Mouse (Mus musculus): ENCODE results near the gene Pik3cb. TPM values are rescaled to one million over a fixed set of nuclear protein-coding genes. Genes with fewer than 3 reads are reported as not detected.

Gene Pik3cb
- total and polyA plus RNA-seq, 3 experiments: 2.2 to 7.6 TPM; not detected in 1

DNA sequence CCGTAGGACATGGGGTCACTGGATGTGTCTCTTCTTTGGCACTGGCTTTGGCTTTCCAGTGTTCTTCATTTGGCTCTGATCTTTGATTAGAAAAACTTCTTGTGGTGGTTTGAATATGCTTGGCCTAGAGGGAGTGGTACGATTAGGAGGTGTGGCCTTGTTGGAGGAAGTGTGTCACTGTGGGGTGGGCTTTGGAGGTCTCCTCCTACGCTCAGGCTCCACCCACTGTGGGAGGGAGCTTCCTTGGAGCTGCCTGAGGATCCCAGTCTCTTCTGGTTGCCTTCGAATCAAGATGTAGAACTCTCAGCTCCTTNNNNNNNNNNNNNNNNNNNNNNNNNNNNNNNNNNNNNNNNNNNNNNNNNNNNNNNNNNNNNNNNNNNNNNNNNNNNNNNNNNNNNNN, 118.7 kb downstream of the Pik3cb start:
- no peaks in the 10 kb centered on the region for H3K27me3 ChIP-seq (ENCODE audit: control insufficient read depth in 1 of 2, insufficient read depth in 2 of 2, low read length in 2 of 2)
- TF ChIP-seq NELFE (IDR thresholded peaks at IDR 0.05; ENCODE audit: low read depth, low read length) (no peak), POLR2AphosphoS5 (IDR thresholded peaks at IDR 0.05; ENCODE audit: borderline replicate concordance, low read depth, low read length) (no peak), USF2 (IDR thresholded peaks at IDR 0.05; ENCODE audit: borderline replicate concordance in 1 of 2, insufficient read depth in 1 of 2, low read depth in 1 of 2, low read length in 2 of 2) (no peak), TAL1 (IDR thresholded peaks at IDR 0.05; ENCODE audit: low read length) (no peak), MXI1 (IDR thresholded peaks at IDR 0.05; ENCODE audit: low read depth, low read length) (no peak), MYB (IDR thresholded peaks at IDR 0.05; ENCODE audit: low read depth, low read length) (no peak), KAT2A (conservative IDR thresholded peaks at IDR 0.05; ENCODE audit: low read depth, low read length) (no peak), CHD1 (IDR thresholded peaks at IDR 0.05; ENCODE audit: low read depth, low read length) (no peak), USF1 (IDR thresholded peaks at IDR 0.05; ENCODE audit: low read depth, low read length) (no peak)
- no peaks in the 10 kb centered on the region for H3K9me3 ChIP-seq (replicated peaks; ENCODE audit: insufficient read depth, low read length)
- no peaks in the 10 kb centered on the region for H3K36me3 ChIP-seq (ENCODE audit: control insufficient read depth in 1 of 2, insufficient read depth in 2 of 2, low read length in 2 of 2)
- no peaks in the 10 kb centered on the region for H3K4me1 ChIP-seq (ENCODE audit: control insufficient read depth in 1 of 2, insufficient read depth in 2 of 2, low read length in 2 of 2)
- DNase-seq (ENCODE audit: low read depth, low spot score): peak; percentile 32
- H3K79me2 ChIP-seq (ENCODE audit: control insufficient read depth, insufficient read depth, low read length, poor library complexity): no peaks in the 10 kb centered on the region
- H3K9ac ChIP-seq (ENCODE audit: control insufficient read depth, low read depth, low read length, poor library complexity, severe bottlenecking): no peak overlapping the region
- H3K27ac ChIP-seq (ENCODE audit: control insufficient read depth, low read depth, low read length): no peak overlapping the region
- no peak overlapping the region for H3K4me3 ChIP-seq (ENCODE audit: control insufficient read depth in 1 of 2, insufficient read depth in 1 of 2, low read depth in 2 of 2, low read length in 2 of 2)

GRCm38 (mm10) chr9:99021166-99021565, 119.3 kb downstream of the Pik3cb start:
- no peaks in the 10 kb centered on the region for H3K9me3 ChIP-seq (replicated peaks; ENCODE audit: insufficient read depth, low read length)
- H3K36me3 ChIP-seq (ENCODE audit: control insufficient read depth in 1 of 2, insufficient read depth in 2 of 2, low read length in 2 of 2): no peaks in the 10 kb centered on the region
- H3K4me1 ChIP-seq (ENCODE audit: control insufficient read depth in 1 of 2, insufficient read depth in 2 of 2, low read length in 2 of 2): no peaks in the 10 kb centered on the region
- TF ChIP-seq GATA1 (IDR thresholded peaks at IDR 0.05; ENCODE audit: low read depth, low read length): no peak
- no peak for TF ChIP-seq RAD21 (IDR thresholded peaks at IDR 0.05; ENCODE audit: low read depth, low read length)
- TF ChIP-seq ZC3H11A (IDR thresholded peaks at IDR 0.05; ENCODE audit: low read depth, low read length): no peak
- no peak for TF ChIP-seq KAT2A (conservative IDR thresholded peaks at IDR 0.05; ENCODE audit: low read depth, low read length)
- TF ChIP-seq BHLHE40 (IDR thresholded peaks at IDR 0.05; ENCODE audit: borderline replicate concordance, low read depth, low read length): no peak
- no peak for TF ChIP-seq JUND (IDR thresholded peaks at IDR 0.05; ENCODE audit: low read depth, low read length)
- TF ChIP-seq TCF12 (IDR thresholded peaks at IDR 0.05; ENCODE audit: low read depth, low read length): no peak
- no peak for TF ChIP-seq USF1 (IDR thresholded peaks at IDR 0.05; ENCODE audit: low read depth, low read length)
- TF ChIP-seq ZKSCAN1 (IDR thresholded peaks at IDR 0.05; ENCODE audit: low read depth, low read length): no peak
- no peak for TF ChIP-seq MAZ (IDR thresholded peaks at IDR 0.05; ENCODE audit: low read depth, low read length)
- TF ChIP-seq POLR2AphosphoS5 (IDR thresholded peaks at IDR 0.05; ENCODE audit: borderline replicate concordance, low read depth, low read length): no peak
- TF ChIP-seq POLR2AphosphoS2 (IDR thresholded peaks at IDR 0.05; ENCODE audit: low read length): no peak
- no peak for TF ChIP-seq ELF1 (IDR thresholded peaks at IDR 0.05; ENCODE audit: low read depth, low read length)
- no peak for TF ChIP-seq HCFC1 (IDR thresholded peaks at IDR 0.05; ENCODE audit: low read depth, low read length)
- no peak overlapping the region for H3K9ac ChIP-seq (ENCODE audit: control insufficient read depth, low read depth, low read length, poor library complexity, severe bottlenecking)
- no peak overlapping the region for H3K4me3 ChIP-seq (ENCODE audit: control insufficient read depth in 1 of 2, insufficient read depth in 1 of 2, low read depth in 2 of 2, low read length in 2 of 2)
- no peak overlapping the region for H3K27ac ChIP-seq (ENCODE audit: control insufficient read depth, low read depth, low read length)
- H3K79me2 ChIP-seq (ENCODE audit: control insufficient read depth, insufficient read depth, low read length, poor library complexity): no peaks in the 10 kb centered on the region
- no peaks in the 10 kb centered on the region for H3K27me3 ChIP-seq (ENCODE audit: control insufficient read depth in 1 of 2, insufficient read depth in 2 of 2, low read length in 2 of 2)
- no peak for DNase-seq (ENCODE audit: low read depth, low spot score)

All from MEL (cell line).